Mouse (Mus musculus) mature B cell (primary cell): ENCODE measurements around the gene Pafah2.
"Not testable (repeated sequence)": the region's sequence is repeated elsewhere in the genome, so short reads cannot be mapped to it uniquely, and the experiment has no call there.

Experiments
- in situ Hi-C: fragments of 300-500 bp; cut with MboI; formaldehyde crosslinking; loops from 2 replicates; pipeline ENCODE4 v1.14.3; 2019

Pafah2 gene

GRCm38 (mm10) chr4:134373295-134373694 lies 22.8 kb upstream of the Pafah2 start:
- in situ Hi-C loops: no loop called here

- in situ Hi-C loops: no loop called here
Observed at GRCm38 (mm10) chr4:134374306-134374705, 21.8 kb upstream of the Pafah2 start.

- in situ Hi-C loops: no loop called here
Observed at GRCm38 (mm10) chr4:134378089-134378615, 18.0 kb upstream of the Pafah2 start.

GRCm38 (mm10) chr4:134379510-134379909 lies 16.6 kb upstream of the Pafah2 start:
- in situ Hi-C loops: no loop called here

GRCm38 (mm10) chr4:134383750-134384149 lies 12.4 kb upstream of the Pafah2 start, which contains the start of gene Extl1:
Gene Extl1 (minus strand): TSS chr4:134383850.
- in situ Hi-C loops: not testable (repeated sequence)

- in situ Hi-C loops: no loop called here
Observed at GRCm38 (mm10) chr4:134387268-134387667, 8.9 kb upstream of the Pafah2 start.

GRCm38 (mm10) chr4:134388397-134388796 lies 7.7 kb upstream of the Pafah2 start:
- in situ Hi-C loops: no loop called here

- in situ Hi-C loops: no loop called here
Observed at GRCm38 (mm10) chr4:134391636-134392035, 4.5 kb upstream of the Pafah2 start.

GRCm38 (mm10) chr4:134392595-134392994 lies 3.5 kb upstream of the Pafah2 start:
- in situ Hi-C loops: no loop called here

- in situ Hi-C loops: no loop called here
Observed at GRCm38 (mm10) chr4:134393026-134393425, 3.1 kb upstream of the Pafah2 start.

GRCm38 (mm10) chr4:134395142-134395541 lies 978 bp upstream of the Pafah2 start:
- in situ Hi-C loops: loop anchor here (5.0 kb wide), 1 partner anchor 82 kb away; no protein-coding TSS in a partner anchor

- in situ Hi-C loops: loop anchor here (5.0 kb wide), 1 partner anchor 80 kb away; no protein-coding TSS in a partner anchor
Observed at GRCm38 (mm10) chr4:134397121-134397520, 1.0 kb downstream of the Pafah2 start.

GRCm38 (mm10) chr4:134397732-134398131 lies 1.6 kb downstream of the Pafah2 start:
- in situ Hi-C loops: loop anchor here (5.0 kb wide), 1 partner anchor 80 kb away; no protein-coding TSS in a partner anchor

GRCm38 (mm10) chr4:134400206-134400605 lies 4.1 kb downstream of the Pafah2 start:
- in situ Hi-C loops: no loop called here

GRCm38 (mm10) chr4:134401181-134401661 lies 5.1 kb downstream of the Pafah2 start:
- in situ Hi-C loops: no loop called here

- in situ Hi-C loops: no loop called here
Observed at GRCm38 (mm10) chr4:134401856-134402570, 5.9 kb downstream of the Pafah2 start.

- in situ Hi-C loops: no loop called here
Observed at GRCm38 (mm10) chr4:134402571-134403262, 6.6 kb downstream of the Pafah2 start.

GRCm38 (mm10) chr4:134403721-134404120 lies 7.6 kb downstream of the Pafah2 start:
- in situ Hi-C loops: no loop called here

- in situ Hi-C loops: no loop called here
Observed at GRCm38 (mm10) chr4:134409286-134409685, 13.2 kb downstream of the Pafah2 start.

GRCm38 (mm10) chr4:134416177-134416576 lies 20.1 kb downstream of the Pafah2 start:
- in situ Hi-C loops: no loop called here

- in situ Hi-C loops: no loop called here
Observed at GRCm38 (mm10) chr4:134416602-134417001, 20.5 kb downstream of the Pafah2 start.

GRCm38 (mm10) chr4:134417111-134417510 lies 21.0 kb downstream of the Pafah2 start:
- in situ Hi-C loops: no loop called here

GRCm38 (mm10) chr4:134421971-134422370 lies 25.9 kb downstream of the Pafah2 start:
- in situ Hi-C loops: no loop called here
